Mouse (Mus musculus): ENCODE data around the gene Lrrc23. TPM values are rescaled to one million over a fixed set of nuclear protein-coding genes. Genes with fewer than 3 reads are reported as not detected.
"Not testable (repeated sequence)": the region's sequence is repeated elsewhere in the genome, so short reads cannot be mapped to it uniquely, and the experiment has no call there.

Gene Lrrc23
- polyA plus RNA-seq, 1 experiment, result not detected

- Histone ChIP-seq H3K27ac (ENCODE audit: insufficient read depth, low read depth, low read length) (no peak overlapping the region), H3K4me3 (ENCODE audit: insufficient read depth, low read length) (peak overlapping the region; percentile 18; the same call in 1 of the 2 replicates), H3K4me1 (ENCODE audit: control insufficient read depth, insufficient read depth, low read length) (peaks cover 37% of the 10 kb centered on the region)
- TF ChIP-seq POLR2A (IDR thresholded peaks at IDR 0.05; ENCODE audit: borderline replicate concordance, low read depth, low read length) (no peak), CTCF (IDR thresholded peaks at IDR 0.05; ENCODE audit: low read depth, low read length) (no peak)
Measured at GRCm38 (mm10) chr6:124814448-124814847, 34.9 kb upstream of the Lrrc23 start.

GRCm38 (mm10) chr6:124813933-124814332, 34.4 kb upstream of the Lrrc23 start, which contains the start of gene Tpi1:
Tpi1 (minus strand) TSS chr6:124814296.
- peak within 1 kb of the TSS; percentile 75 for H3K4me3 ChIP-seq (ENCODE audit: insufficient read depth, low read length)
- peak within 1 kb of the TSS; percentile 76 for H3K27ac ChIP-seq (ENCODE audit: insufficient read depth, low read depth, low read length)
- H3K4me1 ChIP-seq (ENCODE audit: control insufficient read depth, insufficient read depth, low read length), result peaks cover 37% of the 10 kb centered on the region
- peak; percentile 90; the same call in 1 of the 2 replicates for TF ChIP-seq POLR2A (IDR thresholded peaks at IDR 0.05; ENCODE audit: borderline replicate concordance, low read depth, low read length)
- TF ChIP-seq CTCF (IDR thresholded peaks at IDR 0.05; ENCODE audit: low read depth, low read length), result no peak

GRCm38 (mm10) chr6:124813496-124813895, 34.0 kb upstream of the Lrrc23 start:
- Histone ChIP-seq H3K4me1 (ENCODE audit: control insufficient read depth, insufficient read depth, low read length) (peaks cover 33% of the 10 kb centered on the region), H3K27ac (ENCODE audit: insufficient read depth, low read depth, low read length) (peak overlapping the region; percentile 76)

GRCm38 (mm10) chr6:124812848-124813247, 33.3 kb upstream of the Lrrc23 start:
- H3K4me3 ChIP-seq (ENCODE audit: insufficient read depth, low read length), result peak overlapping the region; percentile 75
- peaks cover 33% of the 10 kb centered on the region for H3K4me1 ChIP-seq (ENCODE audit: control insufficient read depth, insufficient read depth, low read length)
- no peak for TF ChIP-seq POLR2A (IDR thresholded peaks at IDR 0.05; ENCODE audit: borderline replicate concordance, low read depth, low read length)
- no peak for TF ChIP-seq CTCF (IDR thresholded peaks at IDR 0.05; ENCODE audit: low read depth, low read length)
- peak overlapping the region; percentile 76 for H3K27ac ChIP-seq (ENCODE audit: insufficient read depth, low read depth, low read length)

More at GRCm38 (mm10) chr6:124813496-124813895, 34.0 kb upstream of the Lrrc23 start:
- peak overlapping the region; percentile 75 for H3K4me3 ChIP-seq (ENCODE audit: insufficient read depth, low read length)
- TF ChIP-seq POLR2A (IDR thresholded peaks at IDR 0.05; ENCODE audit: borderline replicate concordance, low read depth, low read length), result no peak
- no peak for TF ChIP-seq CTCF (IDR thresholded peaks at IDR 0.05; ENCODE audit: low read depth, low read length)

- TF ChIP-seq POLR2A (IDR thresholded peaks at IDR 0.05; ENCODE audit: borderline replicate concordance, low read depth, low read length), result no peak
- TF ChIP-seq CTCF (IDR thresholded peaks at IDR 0.05; ENCODE audit: low read depth, low read length), result no peak
Measured at GRCm38 (mm10) chr6:124811701-124812560, 32.4 kb upstream of the Lrrc23 start.

GRCm38 (mm10) chr6:124811403-124811665, 31.8 kb upstream of the Lrrc23 start:
- TF ChIP-seq CTCF (IDR thresholded peaks at IDR 0.05; ENCODE audit: low read depth, low read length), result no peak
- TF ChIP-seq POLR2A (IDR thresholded peaks at IDR 0.05; ENCODE audit: borderline replicate concordance, low read depth, low read length), result no peak
- Histone ChIP-seq H3K4me3 (ENCODE audit: insufficient read depth, low read length) (no peak overlapping the region), H3K4me1 (ENCODE audit: control insufficient read depth, insufficient read depth, low read length) (peaks cover 39% of the 10 kb centered on the region), H3K27ac (ENCODE audit: insufficient read depth, low read depth, low read length) (no peak overlapping the region)

More at GRCm38 (mm10) chr6:124811701-124812560, 32.4 kb upstream of the Lrrc23 start:
- peaks cover 33% of the 10 kb centered on the region for H3K4me1 ChIP-seq (ENCODE audit: control insufficient read depth, insufficient read depth, low read length)
- H3K4me3 ChIP-seq (ENCODE audit: insufficient read depth, low read length), result peak overlapping the region; percentile 75
- H3K27ac ChIP-seq (ENCODE audit: insufficient read depth, low read depth, low read length), result 0 out of 2 replicates have a peak overlapping the region, but pooled peaks have one; percentile 4

- not testable (repeated sequence) for H3K4me3 ChIP-seq (ENCODE audit: insufficient read depth, low read length); H3K27ac ChIP-seq (ENCODE audit: insufficient read depth, low read depth, low read length)
Measured at GRCm38 (mm10) chr6:124810566-124811402, 31.3 kb upstream of the Lrrc23 start.

GRCm38 (mm10) chr6:124809775-124810538, 30.4 kb upstream of the Lrrc23 start:
- peaks cover 40% of the 10 kb centered on the region for H3K4me1 ChIP-seq (ENCODE audit: control insufficient read depth, insufficient read depth, low read length)
- TF ChIP-seq CTCF (IDR thresholded peaks at IDR 0.05; ENCODE audit: low read depth, low read length) (no peak; the same call in 1 of the 2 replicates), POLR2A (IDR thresholded peaks at IDR 0.05; ENCODE audit: borderline replicate concordance, low read depth, low read length) (no peak)
- H3K4me3 ChIP-seq (ENCODE audit: insufficient read depth, low read length), result peak overlapping the region; percentile 89
- H3K27ac ChIP-seq (ENCODE audit: insufficient read depth, low read depth, low read length), result no peak overlapping the region

More at GRCm38 (mm10) chr6:124810566-124811402, 31.3 kb upstream of the Lrrc23 start:
- H3K4me1 ChIP-seq (ENCODE audit: control insufficient read depth, insufficient read depth, low read length), result peaks cover 40% of the 10 kb centered on the region

GRCm38 (mm10) chr6:124809052-124809774, 29.7 kb upstream of the Lrrc23 start:
- H3K4me3 ChIP-seq (ENCODE audit: insufficient read depth, low read length), result peak overlapping the region; percentile 89
- H3K4me1 ChIP-seq (ENCODE audit: control insufficient read depth, insufficient read depth, low read length), result peaks cover 39% of the 10 kb centered on the region
- TF ChIP-seq POLR2A (IDR thresholded peaks at IDR 0.05; ENCODE audit: borderline replicate concordance, low read depth, low read length), result no peak
- TF ChIP-seq CTCF (IDR thresholded peaks at IDR 0.05; ENCODE audit: low read depth, low read length), result peak; percentile 35; the same call in 1 of the 2 replicates
- H3K27ac ChIP-seq (ENCODE audit: insufficient read depth, low read depth, low read length), result peak overlapping the region; percentile 94
